Mouse (Mus musculus): ENCODE measurements at regions not wholly inside any gene's neighbourhood (a gene's known extent, or its start where the extent isn't known, plus 50 kb on each side); places are given as distances from the start of the nearest gene placed in this dataset.

DNA sequence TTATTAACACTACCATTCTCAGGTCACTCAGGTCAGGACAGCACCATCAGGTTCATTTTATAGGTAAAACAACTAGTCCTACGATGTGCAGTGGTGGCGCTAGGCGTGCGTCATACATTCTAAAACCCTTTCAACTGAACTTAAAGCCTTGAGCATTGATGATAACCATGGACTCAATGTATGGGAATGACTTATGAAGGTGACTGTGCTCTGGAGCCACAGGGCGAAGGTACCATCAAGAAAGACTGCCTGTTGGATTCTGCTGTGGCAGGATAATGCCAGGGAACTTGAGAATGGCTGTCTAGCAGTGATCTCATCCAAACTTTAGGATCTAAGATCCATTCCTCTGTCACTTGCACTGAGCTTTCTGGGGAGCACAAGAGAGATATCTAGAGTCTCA, 184.7 kb downstream of the Fam43a start:
- H3K9me3 ChIP-seq (ENCODE audit: control insufficient read depth, low read length) = no peaks in the 10 kb centered on the region
- DNase-seq (ENCODE audit: low spot score, missing footprints) (no peak), ATAC-seq (ENCODE audit: low FRiP score) (no peak)
- no peaks in the 10 kb centered on the region for H3K36me3 ChIP-seq (ENCODE audit: control insufficient read depth, insufficient read depth, low read length)
- no peak overlapping the region for H3K9ac ChIP-seq (ENCODE audit: low read length)
- no peak overlapping the region for H3K27ac ChIP-seq (ENCODE audit: low read depth, low read length)
- 89% methylated on average over 5 of the region's 5 CpGs for WGBS
- no peaks in the 10 kb centered on the region for H3K4me1 ChIP-seq (ENCODE audit: control insufficient read depth, insufficient read depth, low read length)
- H3K27me3 ChIP-seq (ENCODE audit: control insufficient read depth, insufficient read depth, low read length) = no peaks in the 10 kb centered on the region
- H3K4me3 ChIP-seq (ENCODE audit: low read depth, low read length) = no peak overlapping the region
- no peak overlapping the region for H3K4me2 ChIP-seq

DNA sequence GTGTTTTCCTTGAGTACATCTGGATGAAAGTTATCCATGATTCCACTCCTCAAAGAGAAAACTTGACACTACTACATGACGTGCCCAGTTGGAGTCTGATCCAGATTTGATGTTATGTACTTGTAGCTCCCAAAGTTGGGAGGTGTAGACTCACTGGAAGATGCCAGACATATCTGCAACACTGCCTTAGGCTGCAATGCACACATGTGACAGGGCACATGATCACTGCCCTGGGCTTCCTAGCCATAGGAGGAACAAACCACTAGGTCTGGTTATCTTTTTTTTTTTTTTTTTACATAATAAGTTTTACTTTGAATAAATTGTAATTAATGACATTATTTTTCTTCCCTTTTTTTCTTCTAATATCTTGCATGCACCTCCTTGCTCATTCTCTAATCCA, 185.4 kb downstream of the Fam43a start:
- no peak overlapping the region for H3K27ac ChIP-seq (ENCODE audit: low read depth, low read length)
- WGBS = 91% methylated on average over 1 of the region's 1 CpGs
- DNase-seq (ENCODE audit: low spot score, missing footprints) (no peak), ATAC-seq (ENCODE audit: low FRiP score) (no peak)
- no peak overlapping the region for H3K4me2 ChIP-seq
- no peaks in the 10 kb centered on the region for H3K27me3 ChIP-seq (ENCODE audit: control insufficient read depth, insufficient read depth, low read length)
- no peak overlapping the region for H3K9ac ChIP-seq (ENCODE audit: low read length)
- H3K9me3 ChIP-seq (ENCODE audit: control insufficient read depth, low read length) = no peaks in the 10 kb centered on the region
- H3K4me3 ChIP-seq (ENCODE audit: low read depth, low read length) = no peak overlapping the region
- no peaks in the 10 kb centered on the region for H3K4me1 ChIP-seq (ENCODE audit: control insufficient read depth, insufficient read depth, low read length)
- no peaks in the 10 kb centered on the region for H3K36me3 ChIP-seq (ENCODE audit: control insufficient read depth, insufficient read depth, low read length)

DNA sequence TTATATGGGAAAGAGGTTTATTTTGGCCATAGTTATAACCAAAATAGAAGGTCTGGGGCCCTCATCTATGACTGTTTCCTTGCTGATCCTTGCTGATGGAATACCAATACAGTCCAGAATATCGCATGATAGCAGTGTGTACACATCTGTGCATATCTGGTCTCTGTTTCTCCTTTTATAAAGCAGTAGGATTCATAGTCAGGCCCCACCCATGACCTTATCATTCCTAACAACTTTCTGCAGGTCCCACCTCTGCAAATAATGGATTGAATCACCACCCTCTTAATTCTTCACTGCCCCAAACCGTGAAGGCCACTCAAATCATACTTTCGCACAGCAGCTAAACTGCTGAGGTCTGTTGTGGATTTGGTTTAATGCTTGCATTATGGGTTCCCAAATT, 186.5 kb downstream of the Fam43a start:
- Histone ChIP-seq H3K9ac (ENCODE audit: low read length) (no peak overlapping the region), H3K36me3 (ENCODE audit: control insufficient read depth, insufficient read depth, low read length) (no peaks in the 10 kb centered on the region), H3K27ac (ENCODE audit: low read depth, low read length) (no peak overlapping the region), H3K4me3 (ENCODE audit: low read depth, low read length) (no peak overlapping the region), H3K4me2 (no peak overlapping the region), H3K9me3 (ENCODE audit: control insufficient read depth, low read length) (no peaks in the 10 kb centered on the region), H3K4me1 (ENCODE audit: control insufficient read depth, insufficient read depth, low read length) (no peaks in the 10 kb centered on the region), H3K27me3 (ENCODE audit: control insufficient read depth, insufficient read depth, low read length) (no peaks in the 10 kb centered on the region)
- WGBS = 92% methylated on average over 3 of the region's 3 CpGs
- DNase-seq (ENCODE audit: low spot score, missing footprints) (no peak), ATAC-seq (ENCODE audit: low FRiP score) (no peak)

DNA sequence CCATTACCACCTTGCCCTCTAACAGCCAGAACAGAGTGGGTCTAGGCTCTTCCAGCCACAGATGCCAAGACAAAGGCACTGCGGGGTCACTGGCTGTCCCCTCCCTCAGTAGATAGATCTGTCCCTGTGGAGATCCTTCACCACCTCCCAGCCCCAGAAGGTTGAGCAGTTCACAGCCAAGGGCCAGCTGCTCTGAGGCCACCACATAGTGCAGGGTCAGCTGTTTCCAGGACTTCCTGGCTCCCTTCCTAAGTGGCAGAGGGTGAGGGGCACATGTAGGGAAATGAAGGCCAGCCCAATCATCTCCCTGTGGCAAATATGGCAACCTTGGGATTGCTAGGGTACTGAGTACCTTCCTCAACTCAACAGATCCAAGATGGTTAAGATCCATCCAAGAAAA, 187.8 kb downstream of the Fam43a start:
- no peak overlapping the region for H3K27ac ChIP-seq (ENCODE audit: low read depth, low read length)
- no peaks in the 10 kb centered on the region for H3K36me3 ChIP-seq (ENCODE audit: control insufficient read depth, insufficient read depth, low read length)
- H3K9ac ChIP-seq (ENCODE audit: low read length) = no peak overlapping the region
- no peak overlapping the region for H3K4me3 ChIP-seq (ENCODE audit: low read depth, low read length)
- no peaks in the 10 kb centered on the region for H3K4me1 ChIP-seq (ENCODE audit: control insufficient read depth, insufficient read depth, low read length)
- no peaks in the 10 kb centered on the region for H3K27me3 ChIP-seq (ENCODE audit: control insufficient read depth, insufficient read depth, low read length)
- DNase-seq (ENCODE audit: low spot score, missing footprints) (no peak), ATAC-seq (ENCODE audit: low FRiP score) (no peak)
- H3K4me2 ChIP-seq = no peak overlapping the region
- WGBS = 100% methylated on average over 1 of the region's 1 CpGs
- no peaks in the 10 kb centered on the region for H3K9me3 ChIP-seq (ENCODE audit: control insufficient read depth, low read length)

GRCm38 (mm10) chr16:30788321-30788781, 188.8 kb downstream of the Fam43a start:
- DNase-seq (ENCODE audit: low spot score, missing footprints) = no peak
- ATAC-seq (ENCODE audit: low FRiP score) = no peak
- Histone ChIP-seq H3K36me3 (ENCODE audit: control insufficient read depth, insufficient read depth, low read length) (no peaks in the 10 kb centered on the region), H3K4me2 (no peak overlapping the region), H3K4me3 (ENCODE audit: low read depth, low read length) (no peak overlapping the region), H3K27ac (ENCODE audit: low read depth, low read length) (no peak overlapping the region), H3K27me3 (ENCODE audit: control insufficient read depth, insufficient read depth, low read length) (no peaks in the 10 kb centered on the region), H3K9ac (ENCODE audit: low read length) (no peak overlapping the region), H3K9me3 (ENCODE audit: control insufficient read depth, low read length) (no peaks in the 10 kb centered on the region), H3K4me1 (ENCODE audit: control insufficient read depth, insufficient read depth, low read length) (no peaks in the 10 kb centered on the region)
- 88% methylated on average over 11 of the region's 11 CpGs for WGBS

DNA sequence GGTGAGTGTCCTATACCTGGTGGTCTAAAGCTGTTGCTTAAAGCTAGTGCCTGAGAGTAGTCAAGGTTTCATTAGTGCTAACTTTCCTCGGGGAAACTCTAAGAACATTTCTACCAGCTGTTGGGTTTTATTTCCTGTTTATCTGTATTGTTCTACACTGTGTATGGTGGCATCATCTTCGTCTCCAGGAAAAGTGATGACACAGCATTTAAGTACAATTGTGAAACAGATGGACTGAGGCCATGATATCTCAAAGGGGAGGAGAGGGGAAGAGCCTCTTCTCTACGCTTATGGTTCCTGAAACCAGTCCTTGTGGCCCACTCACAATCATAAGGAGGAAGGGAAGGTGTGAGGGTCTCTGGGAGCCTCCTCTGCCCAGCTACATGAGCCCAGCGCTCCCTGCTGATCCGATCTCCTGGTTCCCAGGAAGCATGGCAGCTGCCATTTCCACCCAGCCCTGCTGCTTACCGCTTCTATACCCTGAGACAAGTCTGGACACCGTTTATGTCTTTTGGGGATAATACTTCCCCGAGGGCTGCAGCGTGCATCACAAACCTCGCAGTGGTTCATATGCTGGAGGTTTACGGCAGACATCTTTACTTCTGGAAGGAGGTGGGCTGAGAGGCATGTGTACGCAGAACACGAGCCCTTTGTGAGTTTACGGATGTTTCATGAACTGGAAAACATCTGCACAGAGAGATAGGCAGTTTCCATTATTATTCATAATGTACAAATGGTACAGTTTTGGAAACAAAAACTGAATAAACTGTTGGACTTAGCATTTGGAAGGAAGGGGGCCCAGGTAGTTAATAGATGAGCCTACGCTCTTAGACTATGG, 189.6 kb downstream of the Fam43a start:
- Histone ChIP-seq H3K36me3 (ENCODE audit: control insufficient read depth, insufficient read depth, low read length) (no peaks in the 10 kb centered on the region), H3K27ac (ENCODE audit: low read depth, low read length) (no peak overlapping the region), H3K9me3 (ENCODE audit: control insufficient read depth, low read length) (no peaks in the 10 kb centered on the region), H3K4me1 (ENCODE audit: control insufficient read depth, insufficient read depth, low read length) (no peaks in the 10 kb centered on the region), H3K9ac (ENCODE audit: low read length) (no peak overlapping the region), H3K4me2 (no peak overlapping the region), H3K4me3 (ENCODE audit: low read depth, low read length) (no peak overlapping the region), H3K27me3 (ENCODE audit: control insufficient read depth, insufficient read depth, low read length) (no peaks in the 10 kb centered on the region)
- WGBS = 91% methylated on average over 15 of the region's 15 CpGs
- DNase-seq (ENCODE audit: low spot score, missing footprints) = no peak
- no peak for ATAC-seq (ENCODE audit: low FRiP score)

GRCm38 (mm10) chr16:30790036-30790435, 190.5 kb downstream of the Fam43a start:
- Histone ChIP-seq H3K4me2 (no peak overlapping the region), H3K27ac (ENCODE audit: low read depth, low read length) (no peak overlapping the region), H3K27me3 (ENCODE audit: control insufficient read depth, insufficient read depth, low read length) (no peaks in the 10 kb centered on the region), H3K9ac (ENCODE audit: low read length) (no peak overlapping the region), H3K4me1 (ENCODE audit: control insufficient read depth, insufficient read depth, low read length) (no peaks in the 10 kb centered on the region), H3K9me3 (ENCODE audit: control insufficient read depth, low read length) (no peaks in the 10 kb centered on the region), H3K36me3 (ENCODE audit: control insufficient read depth, insufficient read depth, low read length) (no peaks in the 10 kb centered on the region), H3K4me3 (ENCODE audit: low read depth, low read length) (no peak overlapping the region)
- WGBS = 53% methylated on average over 3 of the region's 3 CpGs
- DNase-seq (ENCODE audit: low spot score, missing footprints) (no peak), ATAC-seq (ENCODE audit: low FRiP score) (no peak)

GRCm38 (mm10) chr16:30790551-30791001, 191.1 kb downstream of the Fam43a start:
- ATAC-seq (ENCODE audit: low FRiP score) (no peak), DNase-seq (ENCODE audit: low spot score, missing footprints) (no peak)
- H3K27me3 ChIP-seq (ENCODE audit: control insufficient read depth, insufficient read depth, low read length) = no peaks in the 10 kb centered on the region
- H3K9me3 ChIP-seq (ENCODE audit: control insufficient read depth, low read length) = no peaks in the 10 kb centered on the region
- no peaks in the 10 kb centered on the region for H3K4me1 ChIP-seq (ENCODE audit: control insufficient read depth, insufficient read depth, low read length)
- no peak overlapping the region for H3K27ac ChIP-seq (ENCODE audit: low read depth, low read length)
- no peak overlapping the region for H3K9ac ChIP-seq (ENCODE audit: low read length)
- H3K4me3 ChIP-seq (ENCODE audit: low read depth, low read length) = no peak overlapping the region
- H3K4me2 ChIP-seq = no peak overlapping the region
- H3K36me3 ChIP-seq (ENCODE audit: control insufficient read depth, insufficient read depth, low read length) = no peaks in the 10 kb centered on the region
- 31% methylated on average over 4 of the region's 4 CpGs for WGBS

- ATAC-seq (ENCODE audit: low FRiP score) (no peak), DNase-seq (ENCODE audit: low spot score, missing footprints) (no peak)
- Histone ChIP-seq H3K36me3 (ENCODE audit: control insufficient read depth, insufficient read depth, low read length) (no peaks in the 10 kb centered on the region), H3K27ac (ENCODE audit: low read depth, low read length) (no peak overlapping the region), H3K4me2 (no peak overlapping the region), H3K9ac (ENCODE audit: low read length) (no peak overlapping the region), H3K4me3 (ENCODE audit: low read depth, low read length) (no peak overlapping the region), H3K27me3 (ENCODE audit: control insufficient read depth, insufficient read depth, low read length) (no peaks in the 10 kb centered on the region), H3K4me1 (ENCODE audit: control insufficient read depth, insufficient read depth, low read length) (no peaks in the 10 kb centered on the region), H3K9me3 (ENCODE audit: control insufficient read depth, low read length) (no peaks in the 10 kb centered on the region)
- WGBS = 88% methylated on average over 10 of the region's 10 CpGs
These were observed 191.7 kb downstream of the Fam43a start for GRCm38 (mm10) chr16:30791048-30791855.
